Mouse (Mus musculus) midbrain, embryonic 13.5 days (tissue): Measurements from ENCODE around the gene Slc25a11. TPM values are rescaled to one million over a fixed set of nuclear protein-coding genes. Genes with fewer than 3 reads are reported as not detected.

ENCODE experiments used
- ATAC-seq: fragments of 200-750 bp; cut with Nextera tagmentation; 2 replicates; pipeline ENCODE4 v1.8.0; 2017; ENCODE audit warnings: mild to moderate bottlenecking, moderate TSS enrichment, moderate library complexity
- H3K27ac ChIP-seq: fragments of 300-500 bp; sonication (generic); 2 replicates; pipeline ENCODE4 v1.5.1; 2015; ENCODE audit warnings: inconsistent platforms, mild to moderate bottlenecking, moderate library complexity
- H3K27me3 ChIP-seq: fragments of 300-500 bp; sonication (generic); 2 replicates; pipeline ENCODE4 v1.6.1; 2015; ENCODE audit warnings: mild to moderate bottlenecking, inconsistent platforms
- H3K36me3 ChIP-seq: fragments of 300-500 bp; sonication (generic); 2 replicates; pipeline ENCODE4 v1.6.1; 2015; ENCODE audit warnings: mild to moderate bottlenecking, inconsistent platforms
- H3K4me1 ChIP-seq: fragments of 300-500 bp; sonication (generic); replicated peaks from 2 replicates; pipeline ENCODE4 v1.6.1; 2015; ENCODE audit warnings: inconsistent platforms
- H3K4me2 ChIP-seq: fragments of 300-500 bp; sonication (generic); replicated peaks from 2 replicates; pipeline ENCODE4 v1.6.1; 2015; ENCODE audit warnings: moderate library complexity, mild to moderate bottlenecking, inconsistent platforms
- H3K4me3 ChIP-seq: fragments of 300-500 bp; sonication (generic); replicated peaks from 2 replicates; pipeline ENCODE4 v1.5.1; 2015; ENCODE audit warnings: mild to moderate bottlenecking, inconsistent platforms
- H3K9ac ChIP-seq: fragments of 300-500 bp; sonication (generic); replicated peaks from 2 replicates; pipeline ENCODE4 v1.6.1; 2015; ENCODE audit warnings: mild to moderate bottlenecking, inconsistent platforms
- H3K9me3 ChIP-seq: fragments of 300-500 bp; sonication (generic); 2 replicates; pipeline ENCODE4 v1.6.1; 2016; ENCODE audit warnings: mild to moderate bottlenecking, inconsistent platforms
- WGBS: fragments of 180-500 bp; shearing (Covaris S2); methylation state at CpG from one replicate; pipeline ENCODE4 v1.1.7; 2015; 5-methylcytosine and 5-hydroxymethylcytosine counted together
- polyA plus RNA-seq: library from polyadenylated mRNA; unstranded; fragments of >200 nt; fragmentation: Nextera tagmentation; extraction: Ambion mirVana; gene quantifications from 2 replicates; pipeline ENCODE4 v1.2.1, GENCODE M21; 2015

Slc25a11 gene
- polyA plus RNA-seq, 1 experiment from 2014 or later = 169 TPM

GRCm38 (mm10) chr11:70654923-70655570 is 7.8 kb upstream of the Slc25a11 start:
- Histone ChIP-seq H3K4me3 (peak overlapping the region; percentile 73), H3K27me3 (0 out of 2 replicates have a peak, but pooled peaks cover 3% of the 10 kb centered on the region), H3K36me3 (peaks cover 27% of the 10 kb centered on the region), H3K4me1 (peaks cover 43% of the 10 kb centered on the region), H3K27ac (peak overlapping the region; percentile 97), H3K9ac (peak overlapping the region; percentile 90), H3K4me2 (peak overlapping the region; percentile 75), H3K9me3 (no peaks in the 10 kb centered on the region)
- 0% methylated on average over 48 of the region's 48 CpGs for WGBS
- ATAC-seq = peak; percentile 53

- ATAC-seq = peak; percentile 55
- H3K4me3 ChIP-seq = peak within 1 kb of the TSS; percentile 73
- H3K4me2 ChIP-seq = peak within 1 kb of the TSS; percentile 75
- WGBS = under 1% methylated on average over 58 of the region's 61 CpGs
- no peaks in the 10 kb centered on the region for H3K9me3 ChIP-seq
- 0 out of 2 replicates have a peak, but pooled peaks cover 3% of the 10 kb centered on the region for H3K27me3 ChIP-seq
- H3K27ac ChIP-seq = peak within 1 kb of the TSS; percentile 97
- H3K4me1 ChIP-seq = peaks cover 46% of the 10 kb centered on the region
- peaks cover 34% of the 10 kb centered on the region for H3K36me3 ChIP-seq
- H3K9ac ChIP-seq = peak within 1 kb of the TSS; percentile 90
These were observed 7.1 kb upstream of the Slc25a11 start, which contains the start of gene Pfn1 for GRCm38 (mm10) chr11:70654198-70654922. Pfn1 (minus strand) TSS chr11:70654644.

- peak; percentile 65 for ATAC-seq
- peaks cover 41% of the 10 kb centered on the region for H3K36me3 ChIP-seq
- peak overlapping the region; percentile 90 for H3K9ac ChIP-seq
- WGBS = under 1% methylated on average over 62 of the region's 63 CpGs
- H3K4me3 ChIP-seq = peak overlapping the region; percentile 73
- H3K27me3 ChIP-seq = 0 out of 2 replicates have a peak, but pooled peaks cover 3% of the 10 kb centered on the region
- H3K9me3 ChIP-seq = no peaks in the 10 kb centered on the region
- H3K4me1 ChIP-seq = peaks cover 54% of the 10 kb centered on the region
- H3K4me2 ChIP-seq = peak overlapping the region; percentile 75
- peak overlapping the region; percentile 97 for H3K27ac ChIP-seq
These were observed 6.3 kb upstream of the Slc25a11 start for GRCm38 (mm10) chr11:70653345-70654197.

- H3K4me1 ChIP-seq = peaks cover 61% of the 10 kb centered on the region
- no peaks in the 10 kb centered on the region for H3K9me3 ChIP-seq
- ATAC-seq = no peak
- WGBS = 64% methylated on average over 6 of the region's 6 CpGs
- H3K36me3 ChIP-seq = peaks cover 41% of the 10 kb centered on the region
- H3K27ac ChIP-seq = peak overlapping the region; percentile 97
- peak overlapping the region; percentile 75 for H3K4me2 ChIP-seq
- H3K27me3 ChIP-seq = 0 out of 2 replicates have a peak, but pooled peaks cover 3% of the 10 kb centered on the region
- H3K4me3 ChIP-seq = peak overlapping the region; percentile 73
- H3K9ac ChIP-seq = peak overlapping the region; percentile 90
These were observed 5.6 kb upstream of the Slc25a11 start for GRCm38 (mm10) chr11:70652884-70653344.

- ATAC-seq = no peak
- H3K4me2 ChIP-seq = peak overlapping the region; percentile 75
- peak overlapping the region; percentile 73 for H3K4me3 ChIP-seq
- H3K4me1 ChIP-seq = peaks cover 64% of the 10 kb centered on the region
- H3K27me3 ChIP-seq = no peaks in the 10 kb centered on the region
- H3K27ac ChIP-seq = no peak overlapping the region
- WGBS = 77% methylated on average over 12 of the region's 12 CpGs
- peaks cover 41% of the 10 kb centered on the region for H3K36me3 ChIP-seq
- H3K9ac ChIP-seq = peak overlapping the region; percentile 90
- no peaks in the 10 kb centered on the region for H3K9me3 ChIP-seq
These were observed 5.0 kb upstream of the Slc25a11 start for GRCm38 (mm10) chr11:70652029-70652883.

- Histone ChIP-seq H3K4me3 (no peak overlapping the region), H3K27ac (no peak overlapping the region), H3K27me3 (no peaks in the 10 kb centered on the region), H3K9me3 (no peaks in the 10 kb centered on the region), H3K36me3 (peaks cover 41% of the 10 kb centered on the region), H3K4me1 (peaks cover 59% of the 10 kb centered on the region), H3K4me2 (no peak overlapping the region), H3K9ac (no peak overlapping the region)
- 86% methylated on average over 2 of the region's 2 CpGs for WGBS
- ATAC-seq = no peak
These were observed 4.1 kb upstream of the Slc25a11 start for GRCm38 (mm10) chr11:70651391-70651790.

GRCm38 (mm10) chr11:70650322-70651175 is 3.3 kb upstream of the Slc25a11 start:
- no peak overlapping the region for H3K4me2 ChIP-seq
- H3K36me3 ChIP-seq = peaks cover 41% of the 10 kb centered on the region
- 84% methylated on average over 12 of the region's 12 CpGs for WGBS
- peaks cover 59% of the 10 kb centered on the region for H3K4me1 ChIP-seq
- H3K27me3 ChIP-seq = no peaks in the 10 kb centered on the region
- H3K27ac ChIP-seq = no peak overlapping the region
- no peak overlapping the region for H3K9ac ChIP-seq
- H3K4me3 ChIP-seq = no peak overlapping the region
- no peak for ATAC-seq
- H3K9me3 ChIP-seq = no peaks in the 10 kb centered on the region

GRCm38 (mm10) chr11:70649185-70649734 is 2.0 kb upstream of the Slc25a11 start:
- no peak overlapping the region for H3K27ac ChIP-seq
- no peaks in the 10 kb centered on the region for H3K27me3 ChIP-seq
- ATAC-seq = no peak
- 88% methylated on average over 8 of the region's 8 CpGs for WGBS
- H3K4me3 ChIP-seq = peak overlapping the region; percentile 72; the same call in 1 of the 2 replicates
- H3K9me3 ChIP-seq = no peaks in the 10 kb centered on the region
- no peak overlapping the region for H3K9ac ChIP-seq
- H3K4me2 ChIP-seq = peak overlapping the region; percentile 98
- peaks cover 52% of the 10 kb centered on the region for H3K36me3 ChIP-seq
- H3K4me1 ChIP-seq = peaks cover 61% of the 10 kb centered on the region

GRCm38 (mm10) chr11:70648512-70648911 is 1.2 kb upstream of the Slc25a11 start:
- peak overlapping the region; percentile 72 for H3K4me3 ChIP-seq
- H3K4me1 ChIP-seq = peaks cover 61% of the 10 kb centered on the region
- H3K36me3 ChIP-seq = peaks cover 60% of the 10 kb centered on the region
- 89% methylated on average over 4 of the region's 4 CpGs for WGBS
- no peaks in the 10 kb centered on the region for H3K9me3 ChIP-seq
- H3K27me3 ChIP-seq = no peaks in the 10 kb centered on the region
- peak overlapping the region; percentile 98 for H3K4me2 ChIP-seq
- peak overlapping the region; percentile 83 for H3K9ac ChIP-seq
- no peak for ATAC-seq
- H3K27ac ChIP-seq = no peak overlapping the region
